Mouse (Mus musculus): ENCODE measurements around the gene Nhej1. TPM values are rescaled to one million over a fixed set of nuclear protein-coding genes. Genes with fewer than 3 reads are reported as not detected.

Nhej1 gene
- polyA plus RNA-seq (2015; fragmentation: Nextera tagmentation; extraction: Ambion mirVana) = 3.5 and 4.2 TPM in 2 replicates

- Histone ChIP-seq H3K4me2 (replicated peaks; ENCODE audit: low read depth) (peak within 1 kb of the TSS; percentile 51), H3K27me3 (ENCODE audit: control insufficient read depth, insufficient read depth, low read length) (no peaks in the 10 kb centered on the region), H3K4me1 (replicated peaks; ENCODE audit: control insufficient read depth, insufficient read depth) (peaks cover 4% of the 10 kb centered on the region), H3K9ac (ENCODE audit: low read length) (peak within 1 kb of the TSS; percentile 62), H3K9me3 (ENCODE audit: control insufficient read depth, low read length) (no peaks in the 10 kb centered on the region), H3K36me3 (ENCODE audit: control insufficient read depth, insufficient read depth, low read length) (no peaks in the 10 kb centered on the region), H3K27ac (replicated peaks) (peak within 1 kb of the TSS; percentile 97), H3K4me3 (ENCODE audit: low read depth, low read length) (peak within 1 kb of the TSS; percentile 51)
- TF ChIP-seq CTCF (IDR thresholded peaks at IDR 0.05; ENCODE audit: low read depth) (peak; percentile 90), EP300 (optimal IDR thresholded peaks at IDR 0.05) (peak; percentile 17)
- peak; percentile 97 for ATAC-seq (ENCODE audit: low FRiP score, low TSS enrichment)
- WGBS = 1% methylated on average over 56 of the region's 56 CpGs
- DNase-seq (ENCODE audit: low spot score) = peak; percentile 98
Observed at GRCm38 (mm10) chr1:75124346-75125321, at the start of gene Nhej1. TSS of gene Nhej1 (minus strand) at chr1:75125200.

DNA sequence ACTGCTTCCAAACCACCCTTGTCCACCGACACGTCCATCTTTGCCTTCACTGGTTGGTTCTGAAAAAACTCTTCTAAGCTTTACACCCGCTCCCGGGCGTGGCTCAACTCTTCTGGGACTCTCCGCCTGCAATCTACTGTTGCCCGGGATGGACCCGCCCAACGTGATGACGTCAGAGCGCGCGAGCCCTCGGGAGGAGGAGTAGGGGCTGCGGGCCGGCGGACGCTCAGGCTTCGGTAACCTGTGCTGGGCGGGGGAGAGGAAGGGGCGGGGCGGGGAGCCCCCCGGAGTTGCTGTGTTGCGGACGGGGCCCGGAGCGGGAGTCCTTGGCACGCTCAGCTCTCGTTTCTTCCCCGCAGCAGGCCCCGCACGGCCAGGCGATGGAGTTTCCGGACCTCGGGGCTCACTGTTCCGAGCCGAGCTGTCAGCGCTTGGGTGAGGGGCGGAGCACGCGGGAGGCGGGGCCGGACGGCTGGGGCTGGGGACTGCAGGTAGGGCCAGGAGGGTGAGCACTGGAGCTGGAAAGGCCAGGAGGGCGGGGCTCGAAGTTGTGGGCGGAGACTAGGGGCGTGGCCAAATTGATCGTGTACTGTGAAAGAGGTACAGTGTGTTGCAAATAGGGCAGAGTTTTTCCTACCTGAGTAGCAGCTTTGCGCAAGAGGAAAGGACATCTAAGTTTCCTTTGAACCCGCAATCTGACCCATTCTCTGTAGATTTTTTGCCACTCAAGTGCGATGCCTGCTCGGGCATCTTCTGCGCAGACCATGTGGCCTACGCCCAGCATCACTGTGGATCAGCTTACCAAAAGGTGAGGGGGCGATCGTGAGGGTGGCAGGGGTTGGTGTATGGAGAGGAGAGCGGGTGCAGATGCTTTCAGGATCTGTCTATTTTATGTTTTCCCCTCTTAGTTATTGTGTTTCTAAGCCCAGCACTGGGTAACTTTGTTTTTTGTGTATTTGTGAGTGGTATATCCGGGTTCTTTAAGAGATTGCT lies 43.8 kb upstream of the Nhej1 start, which contains the start of gene Zfand2b:
Gene Zfand2b, plus strand, starts transcription at position 175 of the 993 bp plus-strand sequence.
- peak within 1 kb of the TSS; percentile 83 for H3K4me3 ChIP-seq (ENCODE audit: low read depth, low read length)
- TF ChIP-seq CTCF (IDR thresholded peaks at IDR 0.05; ENCODE audit: low read depth) (no peak), EP300 (optimal IDR thresholded peaks at IDR 0.05) (no peak)
- DNase-seq (ENCODE audit: low spot score) (peak; percentile 99), ATAC-seq (ENCODE audit: low FRiP score, low TSS enrichment) (peak; percentile 98)
- peaks cover 19% of the 10 kb centered on the region; the same call in 1 of the 2 replicates for H3K36me3 ChIP-seq (ENCODE audit: control insufficient read depth, insufficient read depth, low read length)
- H3K27me3 ChIP-seq (ENCODE audit: control insufficient read depth, insufficient read depth, low read length) = no peaks in the 10 kb centered on the region
- peak within 1 kb of the TSS; percentile 90 for H3K27ac ChIP-seq (replicated peaks)
- no peaks in the 10 kb centered on the region for H3K9me3 ChIP-seq (ENCODE audit: control insufficient read depth, low read length)
- H3K9ac ChIP-seq (ENCODE audit: low read length) = peak within 1 kb of the TSS; percentile 79
- peak within 1 kb of the TSS; percentile 65 for H3K4me2 ChIP-seq (replicated peaks; ENCODE audit: low read depth)
- 0 out of 2 replicates have a peak, but pooled peaks cover 3% of the 10 kb centered on the region for H3K4me1 ChIP-seq (replicated peaks; ENCODE audit: control insufficient read depth, insufficient read depth)
- WGBS = 2% methylated on average over 58 of the region's 59 CpGs

DNA sequence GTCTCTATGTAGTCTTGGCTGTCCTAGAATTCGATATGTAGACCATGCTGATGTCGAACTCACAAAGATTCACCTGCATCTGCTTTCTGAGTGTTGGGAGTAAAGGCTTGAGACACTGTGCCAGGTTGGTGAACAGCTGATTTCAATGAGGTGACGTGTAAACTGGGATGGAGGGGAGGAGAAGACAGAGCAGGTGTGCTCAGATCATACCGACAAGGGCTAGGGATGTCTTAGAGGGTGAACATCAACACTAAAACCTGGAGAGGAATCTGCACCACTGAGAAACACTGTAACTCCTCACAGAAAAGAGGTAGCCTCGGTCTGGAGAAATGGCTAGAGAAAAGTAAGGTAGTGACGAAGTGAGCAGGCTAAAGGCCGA lies 43.1 kb upstream of the Nhej1 start:
- no peaks in the 10 kb centered on the region for H3K27me3 ChIP-seq (ENCODE audit: control insufficient read depth, insufficient read depth, low read length)
- H3K4me3 ChIP-seq (ENCODE audit: low read depth, low read length) = peak overlapping the region; percentile 83
- TF ChIP-seq CTCF (IDR thresholded peaks at IDR 0.05; ENCODE audit: low read depth) (no peak), EP300 (optimal IDR thresholded peaks at IDR 0.05) (no peak)
- H3K9ac ChIP-seq (ENCODE audit: low read length) = peak overlapping the region; percentile 79; the same call in 1 of the 2 replicates
- 9% methylated on average over 7 of the region's 7 CpGs for WGBS
- 0 out of 2 replicates have a peak, but pooled peaks cover 3% of the 10 kb centered on the region for H3K4me1 ChIP-seq (replicated peaks; ENCODE audit: control insufficient read depth, insufficient read depth)
- H3K27ac ChIP-seq (replicated peaks) = peak overlapping the region; percentile 90
- H3K4me2 ChIP-seq (replicated peaks; ENCODE audit: low read depth) = peak overlapping the region; percentile 65
- DNase-seq (ENCODE audit: low spot score) (no peak), ATAC-seq (ENCODE audit: low FRiP score, low TSS enrichment) (peak; percentile 12)
- H3K36me3 ChIP-seq (ENCODE audit: control insufficient read depth, insufficient read depth, low read length) = peaks cover 13% of the 10 kb centered on the region; the same call in 1 of the 2 replicates
- no peaks in the 10 kb centered on the region for H3K9me3 ChIP-seq (ENCODE audit: control insufficient read depth, low read length)

DNA sequence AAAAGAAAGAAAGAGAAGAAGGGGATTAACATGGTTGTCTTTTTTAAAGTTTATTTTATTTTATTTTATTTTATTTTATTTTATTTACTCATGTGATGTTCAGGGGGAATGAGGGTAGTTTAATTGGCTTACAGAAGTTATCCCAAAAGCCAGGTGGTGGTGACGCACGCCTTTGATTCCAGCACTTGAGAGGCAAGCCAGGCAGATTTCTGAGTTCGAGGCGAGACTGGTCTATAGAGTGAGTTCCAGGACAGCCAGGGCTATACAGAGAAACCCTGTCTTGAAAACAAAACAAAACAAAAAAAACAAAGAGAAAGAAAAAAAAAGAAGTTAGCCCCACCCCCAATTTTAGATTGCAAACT lies 35.2 kb upstream of the Nhej1 start:
- ATAC-seq (ENCODE audit: low FRiP score, low TSS enrichment) = no peak
- DNase-seq (ENCODE audit: low spot score) = no peak
- 81% methylated on average over 4 of the region's 4 CpGs for WGBS
- Histone ChIP-seq H3K36me3 (ENCODE audit: control insufficient read depth, insufficient read depth, low read length) (no peaks in the 10 kb centered on the region), H3K4me1 (replicated peaks; ENCODE audit: control insufficient read depth, insufficient read depth) (no peaks in the 10 kb centered on the region), H3K4me3 (ENCODE audit: low read depth, low read length) (no peak overlapping the region), H3K9ac (ENCODE audit: low read length) (no peak overlapping the region), H3K9me3 (ENCODE audit: control insufficient read depth, low read length) (no peaks in the 10 kb centered on the region), H3K27me3 (ENCODE audit: control insufficient read depth, insufficient read depth, low read length) (no peaks in the 10 kb centered on the region), H3K4me2 (replicated peaks; ENCODE audit: low read depth) (no peak overlapping the region), H3K27ac (replicated peaks) (no peak overlapping the region)
- TF ChIP-seq CTCF (IDR thresholded peaks at IDR 0.05; ENCODE audit: low read depth) (no peak), EP300 (optimal IDR thresholded peaks at IDR 0.05) (no peak)

DNA sequence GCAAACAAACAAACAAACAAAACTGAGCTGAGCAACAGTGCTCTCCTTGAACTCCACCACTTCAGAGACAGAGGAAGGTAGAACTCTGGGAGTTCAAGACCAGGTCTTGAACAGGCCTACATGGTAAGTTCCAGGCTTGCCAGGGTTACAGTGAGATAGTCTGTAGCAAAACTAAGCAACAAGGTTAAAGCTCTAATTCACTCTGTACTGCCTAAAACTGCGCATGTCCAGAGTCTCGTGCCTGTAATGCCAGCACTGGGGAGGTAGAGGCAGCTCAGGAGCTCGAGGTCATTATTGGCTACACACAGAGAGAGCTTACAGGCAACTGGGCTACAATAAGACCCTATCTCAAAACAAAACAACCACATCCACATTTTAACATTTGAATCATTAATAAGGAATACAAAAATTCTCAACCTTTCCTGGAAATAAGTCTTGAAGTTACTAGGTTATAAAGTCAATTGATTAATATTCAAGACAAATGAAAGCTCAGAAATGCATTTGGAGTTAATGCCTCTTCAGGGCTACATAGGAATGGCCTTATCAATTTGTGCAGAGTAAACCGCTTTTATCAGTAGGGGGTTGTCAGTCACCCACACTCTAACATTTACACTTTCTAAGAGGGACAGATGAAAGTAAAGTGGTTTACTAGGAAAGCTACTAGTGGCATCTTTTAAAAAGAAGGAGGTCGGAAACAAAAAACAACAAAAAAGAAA lies 34.7 kb upstream of the Nhej1 start:
- H3K27ac ChIP-seq (replicated peaks) = no peak overlapping the region
- no peaks in the 10 kb centered on the region for H3K4me1 ChIP-seq (replicated peaks; ENCODE audit: control insufficient read depth, insufficient read depth)
- H3K9ac ChIP-seq (ENCODE audit: low read length) = no peak overlapping the region
- ATAC-seq (ENCODE audit: low FRiP score, low TSS enrichment) (no peak), DNase-seq (ENCODE audit: low spot score) (no peak)
- H3K36me3 ChIP-seq (ENCODE audit: control insufficient read depth, insufficient read depth, low read length) = no peaks in the 10 kb centered on the region
- no peak for TF ChIP-seq EP300 (optimal IDR thresholded peaks at IDR 0.05)
- TF ChIP-seq CTCF (IDR thresholded peaks at IDR 0.05; ENCODE audit: low read depth) = no peak
- WGBS = 69% methylated on average over 5 of the region's 5 CpGs
- H3K27me3 ChIP-seq (ENCODE audit: control insufficient read depth, insufficient read depth, low read length) = no peaks in the 10 kb centered on the region
- H3K4me3 ChIP-seq (ENCODE audit: low read depth, low read length) = no peak overlapping the region
- H3K4me2 ChIP-seq (replicated peaks; ENCODE audit: low read depth) = no peak overlapping the region
- no peaks in the 10 kb centered on the region for H3K9me3 ChIP-seq (ENCODE audit: control insufficient read depth, low read length)
